Mouse (Mus musculus) midbrain, postnatal 0 days (tissue): ENCODE data around the gene Pcbp2. TPM values are rescaled to one million over a fixed set of nuclear protein-coding genes. Genes with fewer than 3 reads are reported as not detected.

Experiments
- ATAC-seq: fragments of 200-750 bp; cut with Nextera tagmentation; 2 replicates; pipeline ENCODE4 v1.8.0; 2017; ENCODE audit warnings: moderate number of reproducible peaks, mild to moderate bottlenecking, moderate TSS enrichment, moderate library complexity; ENCODE audit not compliant: low FRiP score
- DNase-seq: peaks from one replicate; pipeline ENCODE4 v3.0.0-alpha.2; 2015; ENCODE audit warnings: low spot score
- H3K27ac ChIP-seq: fragments of 300-500 bp; sonication (generic); 2 replicates; pipeline ENCODE4 v1.5.1; 2014; ENCODE audit warnings: low read depth, mild to moderate bottlenecking, low read length, mixed read lengths
- H3K27me3 ChIP-seq: fragments of 300-500 bp; sonication (generic); 2 replicates; pipeline ENCODE4 v1.6.1; 2014; ENCODE audit warnings: low read length, control low read depth, mixed read lengths; ENCODE audit not compliant: insufficient read depth
- H3K36me3 ChIP-seq: fragments of 300-500 bp; sonication (generic); 2 replicates; pipeline ENCODE4 v1.6.1; 2014; ENCODE audit warnings: low read length, control low read depth, mixed read lengths; ENCODE audit not compliant: insufficient read depth
- H3K4me1 ChIP-seq: fragments of 300-500 bp; sonication (generic); 2 replicates; pipeline ENCODE4 v1.6.1; 2014; ENCODE audit warnings: mild to moderate bottlenecking, control low read depth, antibody characterized with exemption, low read length, mixed read lengths; ENCODE audit not compliant: insufficient read depth
- H3K4me2 ChIP-seq: fragments of 300-500 bp; sonication (generic); 2 replicates; pipeline ENCODE4 v1.6.1; 2014; ENCODE audit warnings: low read depth, mild to moderate bottlenecking, low read length, mixed read lengths; ENCODE audit not compliant: poor library complexity, severe bottlenecking
- H3K4me3 ChIP-seq: fragments of 300-500 bp; sonication (generic); 2 replicates; pipeline ENCODE4 v1.5.1; 2014; ENCODE audit warnings: low read depth, mild to moderate bottlenecking, low read length, moderate library complexity
- H3K9ac ChIP-seq: fragments of 300-500 bp; sonication (generic); replicated peaks from 2 replicates; pipeline ENCODE4 v1.6.1; 2014; ENCODE audit warnings: mild to moderate bottlenecking, low read length, moderate library complexity, mixed read lengths; ENCODE audit not compliant: poor library complexity, severe bottlenecking
- H3K9me3 ChIP-seq: fragments of 300-500 bp; sonication (generic); 2 replicates; pipeline ENCODE4 v1.6.1; 2016; ENCODE audit warnings: low read length, control low read depth
- CTCF ChIP-seq: IDR thresholded peaks from 2 replicates; pipeline ENCODE4 v1.5.1; 2016; ENCODE audit warnings: antibody characterized with exemption, mild to moderate bottlenecking
- WGBS: fragments of 180-500 bp; shearing (Covaris S2); extraction: QIAGEN DNeasy Blood & Tissue Kit; methylation state at CpG from one replicate; pipeline ENCODE4 v1.1.7; 2014; 5-methylcytosine and 5-hydroxymethylcytosine counted together
- polyA plus RNA-seq: library from polyadenylated mRNA; unstranded; fragments of >200 nt; fragmentation: Nextera tagmentation; extraction: Ambion mirVana; gene quantifications from 2 replicates; pipeline ENCODE4 v1.2.1, GENCODE M21; 2015
- total RNA-seq: library from RNA; depleted of rRNA; stranded (reverse); fragments of >200 nt; gene quantifications from 2 replicates; pipeline ENCODE4 v1.2.3, GENCODE M21; 2014

Pcbp2 gene
- total and polyA plus RNA-seq, 2 experiments from 2014 or later = 103 to 150 TPM

DNA sequence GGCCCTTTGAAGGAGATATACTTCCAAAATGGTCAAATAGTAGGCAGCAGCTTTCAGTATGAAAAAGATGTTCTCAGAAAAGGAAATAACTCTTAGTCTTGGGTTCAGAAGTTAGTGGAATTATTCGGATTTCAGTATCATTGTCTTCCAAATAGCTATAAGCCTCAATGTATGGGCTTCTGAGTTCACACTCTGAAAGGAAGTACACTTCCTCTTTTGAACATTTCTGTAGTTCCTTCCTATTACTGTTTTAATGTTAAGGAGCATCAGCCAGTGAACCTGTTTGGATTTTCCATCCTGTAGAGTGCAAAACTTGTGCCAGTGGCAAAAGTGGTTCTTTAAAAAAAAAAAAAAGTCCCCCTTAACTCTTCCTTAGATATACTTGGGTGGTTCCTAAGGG, 38.3 kb upstream of the Pcbp2 start:
- H3K4me3 ChIP-seq = no peak overlapping the region
- WGBS = 94% methylated on average over 1 of the region's 1 CpGs
- no peaks in the 10 kb centered on the region for H3K4me1 ChIP-seq
- no peak overlapping the region for H3K27ac ChIP-seq
- H3K27me3 ChIP-seq = no peaks in the 10 kb centered on the region
- DNase-seq = no peak
- H3K9me3 ChIP-seq = no peaks in the 10 kb centered on the region
- no peak for ATAC-seq
- no peak overlapping the region for H3K9ac ChIP-seq
- H3K4me2 ChIP-seq = no peak overlapping the region
- TF ChIP-seq CTCF = no peak
- peaks cover 17% of the 10 kb centered on the region for H3K36me3 ChIP-seq

DNA sequence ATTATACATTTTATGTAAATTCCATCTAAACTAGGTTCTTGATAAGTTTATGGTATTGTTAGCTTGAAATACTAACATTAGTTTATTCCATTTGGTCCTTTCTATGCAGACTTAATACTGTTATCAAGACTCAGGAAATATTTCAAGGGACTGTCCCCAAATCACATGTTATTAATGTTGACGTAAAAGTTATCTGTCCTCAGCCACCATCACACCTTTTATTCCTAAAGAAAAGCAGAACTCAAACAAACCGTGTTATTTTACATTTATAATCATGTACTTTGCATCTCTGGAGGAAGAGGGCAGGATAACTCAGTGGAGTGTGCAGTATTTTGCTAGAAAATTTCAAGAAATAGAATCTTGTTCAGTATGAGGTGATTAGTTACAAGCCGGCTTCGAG, 37.2 kb upstream of the Pcbp2 start:
- Histone ChIP-seq H3K27me3 (no peaks in the 10 kb centered on the region), H3K36me3 (peaks cover 17% of the 10 kb centered on the region), H3K9me3 (no peaks in the 10 kb centered on the region), H3K4me3 (no peak overlapping the region), H3K9ac (no peak overlapping the region), H3K4me2 (no peak overlapping the region), H3K4me1 (no peaks in the 10 kb centered on the region), H3K27ac (no peak overlapping the region)
- DNase-seq (no peak), ATAC-seq (no peak)
- no peak for TF ChIP-seq CTCF
- 95% methylated on average over 4 of the region's 4 CpGs for WGBS

DNA sequence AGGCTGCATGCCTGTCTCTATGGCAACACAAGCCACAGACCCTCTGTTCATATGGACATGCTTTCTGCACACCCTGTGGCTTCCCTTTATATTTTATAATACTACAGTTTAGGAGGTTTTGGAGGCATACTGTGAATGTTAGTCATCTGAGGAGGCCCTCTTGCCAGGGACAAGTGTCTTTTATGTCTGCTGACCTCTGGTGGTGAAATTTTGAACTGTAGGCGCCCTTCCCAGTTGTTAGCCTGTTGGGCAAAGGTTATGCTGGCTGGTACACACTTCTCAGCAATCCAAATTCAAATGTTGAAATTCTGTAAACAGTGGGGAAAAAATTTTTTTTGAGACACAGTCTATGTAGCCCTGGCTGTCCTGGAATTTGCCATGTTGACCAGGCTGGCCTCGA, 27.8 kb upstream of the Pcbp2 start:
- Histone ChIP-seq H3K9me3 (no peaks in the 10 kb centered on the region), H3K36me3 (no peaks in the 10 kb centered on the region; the same call in 1 of the 2 replicates), H3K27ac (no peak overlapping the region), H3K4me2 (no peak overlapping the region), H3K4me3 (no peak overlapping the region), H3K4me1 (no peaks in the 10 kb centered on the region), H3K27me3 (no peaks in the 10 kb centered on the region), H3K9ac (no peak overlapping the region)
- 47% methylated on average over 2 of the region's 2 CpGs for WGBS
- peak; percentile 86 for TF ChIP-seq CTCF
- peak; percentile 83 for DNase-seq
- ATAC-seq = no peak

DNA sequence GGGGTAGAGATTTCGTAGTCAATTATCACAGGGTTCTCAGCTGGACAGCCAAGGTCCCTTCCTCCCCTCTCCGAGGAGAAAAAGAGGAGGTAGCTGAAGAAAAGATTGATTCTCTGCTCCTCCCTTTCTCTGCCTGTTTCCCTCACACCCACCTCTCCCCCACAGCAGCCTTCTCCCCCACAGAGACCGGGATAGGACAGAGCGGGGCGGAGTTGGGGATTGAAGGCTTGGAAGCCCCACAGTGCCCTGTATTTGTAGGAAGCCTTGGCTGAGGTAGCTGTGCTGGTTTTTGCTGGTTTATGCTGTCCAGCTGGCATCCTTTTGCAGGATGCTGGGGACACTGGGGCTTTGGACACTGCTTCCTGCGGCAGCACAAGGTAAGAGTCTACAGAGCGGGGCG, 25.2 kb upstream of the Pcbp2 start, which contains the start of gene Amhr2:
TSS of gene Amhr2 (plus strand) at position 222 of the 400 bp plus-strand sequence.
- H3K4me2 ChIP-seq = no peak within 1 kb of the TSS
- H3K4me3 ChIP-seq = no peak within 1 kb of the TSS
- H3K27ac ChIP-seq = no peak within 1 kb of the TSS
- no peak for ATAC-seq
- no peaks in the 10 kb centered on the region for H3K36me3 ChIP-seq
- H3K27me3 ChIP-seq = no peaks in the 10 kb centered on the region
- 63% methylated on average over 8 of the region's 8 CpGs for WGBS
- TF ChIP-seq CTCF = no peak
- H3K9ac ChIP-seq = no peak within 1 kb of the TSS
- DNase-seq = no peak
- no peaks in the 10 kb centered on the region for H3K9me3 ChIP-seq
- no peaks in the 10 kb centered on the region for H3K4me1 ChIP-seq

DNA sequence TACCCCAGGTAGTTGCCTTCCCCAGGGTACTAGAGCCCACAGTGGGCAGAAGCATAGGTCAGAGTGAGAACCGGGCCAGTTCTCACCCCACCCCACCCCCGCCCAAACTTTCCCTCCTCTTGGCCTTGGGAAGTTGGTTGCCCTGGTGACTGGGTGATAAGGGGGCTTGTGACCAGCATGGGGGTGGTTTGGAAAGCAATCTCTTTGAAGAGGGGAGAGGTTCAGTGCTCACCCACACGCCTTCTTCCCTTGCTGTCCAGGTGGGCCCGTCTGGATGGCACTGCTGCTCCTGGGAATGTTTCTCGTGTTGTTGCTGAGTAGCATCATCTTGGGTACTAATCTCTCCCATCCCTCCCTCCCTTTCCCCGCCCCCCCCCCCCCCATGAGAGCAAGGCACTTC, 23.9 kb upstream of the Pcbp2 start:
- no peak for ATAC-seq
- no peaks in the 10 kb centered on the region for H3K27me3 ChIP-seq
- WGBS = 46% methylated on average over 4 of the region's 6 CpGs

DNA sequence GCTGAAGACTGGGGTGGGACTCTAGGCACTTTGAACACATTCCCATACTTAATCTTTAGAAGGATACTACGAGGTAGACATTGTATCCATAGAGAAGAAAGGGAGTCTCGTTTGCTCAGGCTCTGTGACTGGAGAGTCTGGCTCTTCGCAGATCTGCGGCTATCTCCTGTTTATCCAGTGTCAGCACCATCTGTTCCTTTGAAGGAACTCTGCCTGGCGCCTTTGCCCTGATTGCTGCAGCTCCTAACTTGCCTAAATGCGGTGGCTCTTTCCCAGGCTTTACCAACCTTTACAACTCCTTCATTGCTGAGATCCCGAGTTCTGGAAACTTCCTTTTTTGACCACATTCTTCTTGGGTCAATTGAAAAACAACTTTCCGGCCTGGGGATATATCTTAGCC, 21.0 kb upstream of the Pcbp2 start:
- TF ChIP-seq CTCF = no peak
- no peaks in the 10 kb centered on the region for H3K4me1 ChIP-seq
- no peak overlapping the region for H3K9ac ChIP-seq
- no peak overlapping the region for H3K4me2 ChIP-seq
- no peak overlapping the region for H3K4me3 ChIP-seq
- H3K9me3 ChIP-seq = no peaks in the 10 kb centered on the region
- DNase-seq (no peak), ATAC-seq (no peak)
- no peak overlapping the region for H3K27ac ChIP-seq
- H3K36me3 ChIP-seq = no peaks in the 10 kb centered on the region
- H3K27me3 ChIP-seq = no peaks in the 10 kb centered on the region
- WGBS = 76% methylated on average over 8 of the region's 8 CpGs

More for the DNA sequence above, 23.9 kb upstream of the Pcbp2 start:
- no peak for DNase-seq
- Histone ChIP-seq H3K27ac (no peak overlapping the region), H3K9me3 (no peaks in the 10 kb centered on the region), H3K4me3 (no peak overlapping the region), H3K4me1 (no peaks in the 10 kb centered on the region), H3K36me3 (no peaks in the 10 kb centered on the region), H3K9ac (no peak overlapping the region), H3K4me2 (no peak overlapping the region)
- no peak for TF ChIP-seq CTCF
